Mouse (Mus musculus): ENCODE data around the gene Pdcd1lg2. TPM values are rescaled to one million over a fixed set of nuclear protein-coding genes. Genes with fewer than 3 reads are reported as not detected.

Pdcd1lg2 gene
- polyA plus RNA-seq, 2 experiments: not detected

DNA sequence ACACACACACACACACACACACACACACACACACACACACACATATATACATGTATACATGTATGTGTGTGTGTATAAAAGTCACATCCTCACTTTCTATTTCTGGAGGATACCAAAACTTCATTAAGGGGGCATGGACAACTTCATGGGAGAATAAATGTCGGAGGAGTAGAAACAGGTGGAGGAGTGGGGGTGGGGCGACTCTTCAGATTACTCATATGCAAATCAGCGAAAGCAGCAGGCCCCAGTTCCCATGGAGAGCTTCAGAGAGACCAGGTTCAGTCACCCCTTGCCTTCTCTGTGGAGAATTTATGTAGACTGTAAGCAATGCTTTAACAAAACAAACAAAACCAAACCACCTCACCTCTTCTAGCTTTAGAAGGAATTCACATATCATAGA is 45.6 kb upstream of the Pdcd1lg2 start:
- Histone ChIP-seq H3K9me3 (ENCODE audit: control insufficient read depth, low read length) (no peaks in the 10 kb centered on the region), H3K4me2 (replicated peaks; ENCODE audit: low read depth, low read length, severe bottlenecking) (no peak overlapping the region), H3K27me3 (ENCODE audit: control insufficient read depth, insufficient read depth, low read length) (no peaks in the 10 kb centered on the region), H3K4me3 (replicated peaks; ENCODE audit: low read length) (no peak overlapping the region), H3K36me3 (ENCODE audit: control insufficient read depth, insufficient read depth, low read length) (no peaks in the 10 kb centered on the region), H3K27ac (replicated peaks; ENCODE audit: low read depth, low read length) (no peak overlapping the region), H3K9ac (ENCODE audit: low read depth, low read length, severe bottlenecking) (no peak overlapping the region), H3K4me1 (ENCODE audit: control insufficient read depth, insufficient read depth, low read length) (0 out of 2 replicates have a peak, but pooled peaks cover 5% of the 10 kb centered on the region)
- DNase-seq (ENCODE audit: low spot score) (no peak), ATAC-seq (ENCODE audit: low FRiP score, low read depth) (no peak)
- 28% methylated on average over 3 of the region's 3 CpGs for WGBS
- no peak for TF ChIP-seq POLR2A (IDR thresholded peaks at IDR 0.05; ENCODE audit: borderline replicate concordance, extremely low read depth, insufficient read depth, insufficient read length)

DNA sequence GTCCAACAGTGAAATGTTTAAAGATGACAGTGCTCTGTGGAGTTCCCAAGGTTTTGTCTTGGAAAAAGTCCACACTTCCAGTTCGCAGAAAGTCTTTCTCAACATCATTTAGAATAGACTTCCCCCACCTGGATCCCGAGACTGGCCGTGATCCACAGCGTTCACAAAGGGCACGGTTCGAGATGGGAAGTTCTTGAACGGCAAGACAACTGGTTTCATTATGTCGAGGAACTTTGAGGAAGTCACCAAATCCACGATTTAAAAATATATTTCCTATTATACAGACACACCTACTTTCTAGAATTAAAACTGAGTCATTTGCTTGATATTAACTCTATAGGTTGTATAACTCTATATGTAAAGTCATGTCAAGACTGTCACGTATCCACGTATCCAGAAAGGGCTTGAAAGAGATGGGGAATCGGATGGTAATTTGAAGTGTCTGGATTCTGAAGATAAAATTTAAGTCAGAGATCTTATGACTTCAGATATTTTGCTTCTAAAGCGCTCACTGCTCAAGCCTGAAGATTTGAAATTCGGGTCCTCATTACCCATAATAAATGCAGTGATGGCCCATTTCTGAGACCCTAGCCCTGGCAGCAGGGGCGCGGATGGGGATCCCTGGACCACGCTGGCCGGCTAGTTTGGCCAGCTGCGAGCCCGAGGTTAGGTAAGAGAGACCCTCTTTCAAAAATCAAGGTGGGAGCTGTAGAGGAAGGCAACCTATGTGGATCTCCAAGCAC is 44.3 kb upstream of the Pdcd1lg2 start:
- Histone ChIP-seq H3K9ac (ENCODE audit: low read depth, low read length, severe bottlenecking) (peak overlapping the region; percentile 40), H3K36me3 (ENCODE audit: control insufficient read depth, insufficient read depth, low read length) (no peaks in the 10 kb centered on the region), H3K9me3 (ENCODE audit: control insufficient read depth, low read length) (no peaks in the 10 kb centered on the region), H3K27ac (replicated peaks; ENCODE audit: low read depth, low read length) (no peak overlapping the region), H3K4me1 (ENCODE audit: control insufficient read depth, insufficient read depth, low read length) (0 out of 2 replicates have a peak, but pooled peaks cover 2% of the 10 kb centered on the region), H3K27me3 (ENCODE audit: control insufficient read depth, insufficient read depth, low read length) (no peaks in the 10 kb centered on the region), H3K4me3 (replicated peaks; ENCODE audit: low read length) (peak overlapping the region; percentile 46), H3K4me2 (replicated peaks; ENCODE audit: low read depth, low read length, severe bottlenecking) (peak overlapping the region; percentile 54)
- no peak for TF ChIP-seq POLR2A (IDR thresholded peaks at IDR 0.05; ENCODE audit: borderline replicate concordance, extremely low read depth, insufficient read depth, insufficient read length)
- no peak for DNase-seq (ENCODE audit: low spot score)
- WGBS: 56% methylated on average over 20 of the region's 20 CpGs
- no peak for ATAC-seq (ENCODE audit: low FRiP score, low read depth)

GRCm38 (mm10) chr19:29366969-29367622 is 43.6 kb upstream of the Pdcd1lg2 start, which contains the start of the genes Plgrkt and Cd274:
Gene Plgrkt, minus strand, starts transcription at chr19:29367390.
Gene Cd274, plus strand, starts transcription at chr19:29367455.
- 2% methylated on average over 26 of the region's 26 CpGs for WGBS
- no peak within 1 kb of the TSS for H3K27ac ChIP-seq (replicated peaks; ENCODE audit: low read depth, low read length)
- peak; percentile 65 for DNase-seq (ENCODE audit: low spot score)
- 0 out of 2 replicates have a peak, but pooled peaks cover 2% of the 10 kb centered on the region for H3K4me1 ChIP-seq (ENCODE audit: control insufficient read depth, insufficient read depth, low read length)
- peak within 1 kb of the TSS; percentile 54 for H3K4me2 ChIP-seq (replicated peaks; ENCODE audit: low read depth, low read length, severe bottlenecking)
- ATAC-seq (ENCODE audit: low FRiP score, low read depth): peak; percentile 50; the same call in 1 of the 2 replicates
- peak within 1 kb of the TSS; percentile 46 for H3K4me3 ChIP-seq (replicated peaks; ENCODE audit: low read length)
- TF ChIP-seq POLR2A (IDR thresholded peaks at IDR 0.05; ENCODE audit: borderline replicate concordance, extremely low read depth, insufficient read depth, insufficient read length): no peak
- H3K36me3 ChIP-seq (ENCODE audit: control insufficient read depth, insufficient read depth, low read length): no peaks in the 10 kb centered on the region
- H3K27me3 ChIP-seq (ENCODE audit: control insufficient read depth, insufficient read depth, low read length): no peaks in the 10 kb centered on the region
- peak within 1 kb of the TSS; percentile 40 for H3K9ac ChIP-seq (ENCODE audit: low read depth, low read length, severe bottlenecking)
- H3K9me3 ChIP-seq (ENCODE audit: control insufficient read depth, low read length): no peaks in the 10 kb centered on the region

DNA sequence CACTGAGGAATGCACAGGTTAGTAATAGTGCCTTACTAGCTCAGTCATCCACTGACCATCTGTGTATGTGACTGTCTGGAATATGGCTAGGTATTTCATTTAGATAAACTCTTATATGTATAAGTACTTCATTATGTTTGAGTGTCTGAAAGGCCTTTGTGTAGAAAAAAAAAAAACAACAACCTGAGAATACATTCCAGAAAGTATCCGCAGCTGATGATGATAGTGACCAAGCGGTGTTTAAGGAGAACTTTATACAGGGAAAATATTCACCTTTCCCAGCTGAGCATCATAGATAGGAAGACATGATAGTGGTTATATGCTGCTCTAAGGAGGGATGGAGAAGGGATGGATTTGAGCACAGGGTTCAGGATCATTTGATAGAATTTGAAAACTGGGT is 42.7 kb upstream of the Pdcd1lg2 start:
- Histone ChIP-seq H3K4me1 (ENCODE audit: control insufficient read depth, insufficient read depth, low read length) (no peaks in the 10 kb centered on the region), H3K27ac (replicated peaks; ENCODE audit: low read depth, low read length) (no peak overlapping the region), H3K4me2 (replicated peaks; ENCODE audit: low read depth, low read length, severe bottlenecking) (no peak overlapping the region), H3K36me3 (ENCODE audit: control insufficient read depth, insufficient read depth, low read length) (no peaks in the 10 kb centered on the region), H3K27me3 (ENCODE audit: control insufficient read depth, insufficient read depth, low read length) (no peaks in the 10 kb centered on the region), H3K4me3 (replicated peaks; ENCODE audit: low read length) (no peak overlapping the region), H3K9ac (ENCODE audit: low read depth, low read length, severe bottlenecking) (no peak overlapping the region), H3K9me3 (ENCODE audit: control insufficient read depth, low read length) (no peaks in the 10 kb centered on the region)
- no peak for TF ChIP-seq POLR2A (IDR thresholded peaks at IDR 0.05; ENCODE audit: borderline replicate concordance, extremely low read depth, insufficient read depth, insufficient read length)
- DNase-seq (ENCODE audit: low spot score) (no peak), ATAC-seq (ENCODE audit: low FRiP score, low read depth) (no peak)
- 91% methylated on average over 2 of the region's 2 CpGs for WGBS

- DNase-seq (ENCODE audit: low spot score): no peak
- no peak for TF ChIP-seq POLR2A (IDR thresholded peaks at IDR 0.05; ENCODE audit: borderline replicate concordance, extremely low read depth, insufficient read depth, insufficient read length)
- no peak for ATAC-seq (ENCODE audit: low FRiP score, low read depth)
- Histone ChIP-seq H3K9ac (ENCODE audit: low read depth, low read length, severe bottlenecking) (no peak overlapping the region), H3K27ac (replicated peaks; ENCODE audit: low read depth, low read length) (no peak overlapping the region), H3K36me3 (ENCODE audit: control insufficient read depth, insufficient read depth, low read length) (no peaks in the 10 kb centered on the region), H3K4me3 (replicated peaks; ENCODE audit: low read length) (no peak overlapping the region), H3K27me3 (ENCODE audit: control insufficient read depth, insufficient read depth, low read length) (no peaks in the 10 kb centered on the region), H3K9me3 (ENCODE audit: control insufficient read depth, low read length) (no peaks in the 10 kb centered on the region), H3K4me2 (replicated peaks; ENCODE audit: low read depth, low read length, severe bottlenecking) (no peak overlapping the region), H3K4me1 (ENCODE audit: control insufficient read depth, insufficient read depth, low read length) (no peaks in the 10 kb centered on the region)
- WGBS: 87% methylated on average over 3 of the region's 3 CpGs
Measured at GRCm38 (mm10) chr19:29368671-29369309, 41.9 kb upstream of the Pdcd1lg2 start.

Data from limb, embryonic 14.5 days (tissue).